Mouse (Mus musculus): ENCODE results near the gene Zbbx. TPM values are rescaled to one million over a fixed set of nuclear protein-coding genes. Genes with fewer than 3 reads are reported as not detected.

The Zbbx gene
- polyA plus RNA-seq, 1 experiment from 2014 or later, result 0.79 TPM

Other genes with a start within 250 kb of the Zbbx start
- not detected in 2 replicates for gene Serpini2, start 105.0 kb upstream of the Zbbx start, polyA plus RNA-seq (2015; fragmentation: Nextera tagmentation; extraction: Ambion mirVana)